Mouse (Mus musculus): Measurements from ENCODE around the gene Lsr. TPM values are rescaled to one million over a fixed set of nuclear protein-coding genes. Genes with fewer than 3 reads are reported as not detected.

The Lsr gene
- polyA plus RNA-seq, 1 experiment from 2014 or later: 25.4 TPM

- Histone ChIP-seq H3K4me1 (peaks cover 21% of the 10 kb centered on the region), H3K27ac (no peak overlapping the region), H3K4me2 (replicated peaks) (no peak overlapping the region; the same call in 1 of the 2 replicates), H3K4me3 (peak overlapping the region; percentile 94; the same call in 1 of the 2 replicates), H3K9ac (no peak overlapping the region), H3K36me3 (peaks cover 35% of the 10 kb centered on the region), H3K27me3 (no peaks in the 10 kb centered on the region), H3K9me3 (no peaks in the 10 kb centered on the region)
- no peak for ATAC-seq (ENCODE audit: low FRiP score, low read depth)
- 96% methylated on average over 9 of the region's 9 CpGs for WGBS
Measured at GRCm38 (mm10) chr7:30958866-30959487, 14.3 kb downstream of the Lsr start.

- WGBS: 72% methylated on average over 28 of the region's 28 CpGs
Measured at GRCm38 (mm10) chr7:30958109-30958865, 15.0 kb downstream of the Lsr start.

GRCm38 (mm10) chr7:30957367-30957783 is 15.9 kb downstream of the Lsr start:
- peaks cover 21% of the 10 kb centered on the region for H3K4me1 ChIP-seq
- peak overlapping the region; percentile 99 for H3K27ac ChIP-seq
- peak overlapping the region; percentile 94 for H3K4me3 ChIP-seq
- peak; percentile 78 for ATAC-seq (ENCODE audit: low FRiP score, low read depth)
- WGBS: under 1% methylated on average over 43 of the region's 43 CpGs
- peak overlapping the region; percentile 74 for H3K4me2 ChIP-seq (replicated peaks)
- H3K27me3 ChIP-seq: no peaks in the 10 kb centered on the region
- H3K9me3 ChIP-seq: no peaks in the 10 kb centered on the region
- peaks cover 51% of the 10 kb centered on the region for H3K36me3 ChIP-seq
- H3K9ac ChIP-seq: peak overlapping the region; percentile 99

More at GRCm38 (mm10) chr7:30958109-30958865, 15.0 kb downstream of the Lsr start:
- peak overlapping the region; percentile 99; the same call in 1 of the 2 replicates for H3K27ac ChIP-seq
- no peaks in the 10 kb centered on the region for H3K27me3 ChIP-seq
- peak overlapping the region; percentile 99 for H3K9ac ChIP-seq
- H3K4me3 ChIP-seq: peak overlapping the region; percentile 94
- H3K36me3 ChIP-seq: peaks cover 42% of the 10 kb centered on the region
- H3K4me2 ChIP-seq (replicated peaks): peak overlapping the region; percentile 74
- peaks cover 21% of the 10 kb centered on the region for H3K4me1 ChIP-seq
- H3K9me3 ChIP-seq: no peaks in the 10 kb centered on the region
- no peak for ATAC-seq (ENCODE audit: low FRiP score, low read depth)

GRCm38 (mm10) chr7:30956756-30957366 is 16.4 kb downstream of the Lsr start, which contains the start of gene Usf2:
Gene Usf2, minus strand, starts transcription at chr7:30956803.
- peak within 1 kb of the TSS; percentile 99 for H3K27ac ChIP-seq
- H3K4me1 ChIP-seq: peaks cover 21% of the 10 kb centered on the region
- H3K4me3 ChIP-seq: peak within 1 kb of the TSS; percentile 94
- no peaks in the 10 kb centered on the region for H3K9me3 ChIP-seq
- peak; percentile 33 for ATAC-seq (ENCODE audit: low FRiP score, low read depth)
- H3K4me2 ChIP-seq (replicated peaks): peak within 1 kb of the TSS; percentile 86
- WGBS: under 1% methylated on average over 47 of the region's 82 CpGs
- H3K27me3 ChIP-seq: no peaks in the 10 kb centered on the region
- peaks cover 56% of the 10 kb centered on the region for H3K36me3 ChIP-seq
- H3K9ac ChIP-seq: peak within 1 kb of the TSS; percentile 99

- Histone ChIP-seq H3K9me3 (no peaks in the 10 kb centered on the region), H3K27ac (peak overlapping the region; percentile 99), H3K4me1 (peaks cover 21% of the 10 kb centered on the region), H3K27me3 (no peaks in the 10 kb centered on the region), H3K4me3 (peak overlapping the region; percentile 94), H3K4me2 (replicated peaks) (peak overlapping the region; percentile 86), H3K36me3 (peaks cover 61% of the 10 kb centered on the region), H3K9ac (peak overlapping the region; percentile 99)
- peak; percentile 9 for ATAC-seq (ENCODE audit: low FRiP score, low read depth)
- 1% methylated on average over 27 of the region's 49 CpGs for WGBS
Measured at GRCm38 (mm10) chr7:30956357-30956751, 16.9 kb downstream of the Lsr start.

- H3K36me3 ChIP-seq: peaks cover 62% of the 10 kb centered on the region
Measured at GRCm38 (mm10) chr7:30955584-30956356, 17.5 kb downstream of the Lsr start.

GRCm38 (mm10) chr7:30954971-30955520 is 18.2 kb downstream of the Lsr start:
- WGBS: 91% methylated on average over 12 of the region's 12 CpGs
- Histone ChIP-seq H3K4me3 (peak overlapping the region; percentile 94), H3K36me3 (peaks cover 66% of the 10 kb centered on the region), H3K9ac (peak overlapping the region; percentile 99; the same call in 1 of the 2 replicates), H3K27me3 (no peaks in the 10 kb centered on the region), H3K9me3 (no peaks in the 10 kb centered on the region), H3K4me1 (peaks cover 21% of the 10 kb centered on the region), H3K4me2 (replicated peaks) (peak overlapping the region; percentile 86), H3K27ac (no peak overlapping the region)
- no peak for ATAC-seq (ENCODE audit: low FRiP score, low read depth)

More at GRCm38 (mm10) chr7:30955584-30956356, 17.5 kb downstream of the Lsr start:
- Histone ChIP-seq H3K27me3 (no peaks in the 10 kb centered on the region), H3K4me1 (peaks cover 21% of the 10 kb centered on the region), H3K9me3 (no peaks in the 10 kb centered on the region), H3K4me3 (peak overlapping the region; percentile 94), H3K9ac (peak overlapping the region; percentile 99), H3K4me2 (replicated peaks) (peak overlapping the region; percentile 86), H3K27ac (peak overlapping the region; percentile 99)
- ATAC-seq (ENCODE audit: low FRiP score, low read depth): peak; percentile 74
- WGBS: under 1% methylated on average over 55 of the region's 64 CpGs

GRCm38 (mm10) chr7:30954036-30954435 is 19.2 kb downstream of the Lsr start:
- Histone ChIP-seq H3K36me3 (peaks cover 70% of the 10 kb centered on the region), H3K4me1 (peaks cover 21% of the 10 kb centered on the region), H3K27me3 (no peaks in the 10 kb centered on the region), H3K9ac (no peak overlapping the region), H3K4me2 (replicated peaks) (no peak overlapping the region), H3K27ac (no peak overlapping the region), H3K9me3 (no peaks in the 10 kb centered on the region), H3K4me3 (no peak overlapping the region)
- no peak for ATAC-seq (ENCODE audit: low FRiP score, low read depth)
- WGBS: 87% methylated on average over 3 of the region's 3 CpGs

- no peak overlapping the region for H3K4me3 ChIP-seq
- 86% methylated on average over 6 of the region's 6 CpGs for WGBS
- H3K9me3 ChIP-seq: no peaks in the 10 kb centered on the region
- H3K36me3 ChIP-seq: peaks cover 68% of the 10 kb centered on the region
- H3K9ac ChIP-seq: no peak overlapping the region
- peaks cover 16% of the 10 kb centered on the region for H3K4me1 ChIP-seq
- ATAC-seq (ENCODE audit: low FRiP score, low read depth): no peak
- no peak overlapping the region for H3K27ac ChIP-seq
- no peak overlapping the region for H3K4me2 ChIP-seq (replicated peaks)
- no peaks in the 10 kb centered on the region for H3K27me3 ChIP-seq
Measured at GRCm38 (mm10) chr7:30953459-30953858, 19.8 kb downstream of the Lsr start.

GRCm38 (mm10) chr7:30952441-30953265 is 20.6 kb downstream of the Lsr start:
- peaks cover 64% of the 10 kb centered on the region for H3K36me3 ChIP-seq
- H3K4me2 ChIP-seq (replicated peaks): no peak overlapping the region
- WGBS: 92% methylated on average over 16 of the region's 16 CpGs
- H3K27ac ChIP-seq: no peak overlapping the region
- H3K9me3 ChIP-seq: no peaks in the 10 kb centered on the region
- peaks cover 8% of the 10 kb centered on the region for H3K4me1 ChIP-seq
- ATAC-seq (ENCODE audit: low FRiP score, low read depth): no peak
- no peak overlapping the region for H3K4me3 ChIP-seq
- no peaks in the 10 kb centered on the region for H3K27me3 ChIP-seq
- no peak overlapping the region for H3K9ac ChIP-seq
